19 mouse cellular contexts compared by ENCODE assay signal in the genomic region with DNA sequence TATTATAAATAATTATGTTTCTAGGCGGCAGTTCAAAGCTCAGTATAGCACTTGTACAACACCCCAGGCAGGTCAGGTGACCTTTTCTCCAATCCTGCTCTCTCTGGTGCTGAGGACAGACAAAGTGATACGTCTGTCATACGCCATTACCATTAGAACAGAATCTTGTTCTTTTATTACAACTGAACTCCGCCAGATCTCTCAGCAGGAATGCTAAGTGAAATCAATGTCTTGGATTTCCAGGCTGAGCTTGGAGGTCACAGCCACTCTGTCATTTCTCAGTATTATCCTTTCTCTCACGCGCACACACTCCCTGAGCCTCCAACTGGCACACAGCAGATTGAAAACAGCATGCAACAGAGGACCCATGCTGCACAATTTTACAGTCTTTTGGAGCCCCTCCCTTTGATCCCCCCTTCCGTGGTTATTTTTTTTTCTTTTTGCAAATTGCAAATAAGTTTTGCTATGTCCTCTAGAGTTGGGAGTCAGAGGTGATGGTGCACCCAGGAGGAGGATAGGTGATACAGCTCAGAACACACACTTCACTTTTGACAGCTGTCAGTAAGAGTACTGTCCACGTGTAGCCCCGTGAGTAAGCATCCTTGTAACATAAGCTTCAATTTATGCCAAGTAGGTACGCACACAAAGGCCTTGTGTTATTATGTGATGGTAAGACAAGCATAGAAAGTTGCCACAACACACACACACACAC.
A peak's percentile ranks its signal among the peaks of the same experiment; 100 is the strongest.
DNase-seq lines count a peak whose midpoint lies in the region; ATAC-seq and TF ChIP-seq lines count a peak whose summit lies in the region.
"Had no signal": no experiment of that assay in that cellular context is flagged by ENCODE, and none has a peak within 500 bp of the region (broad histone marks: within the 10 kb centered on the region; RNA-seq: fewer than 3 reads in every experiment).

No protein-coding gene starts in this region.

- ATAC-seq in forebrain, embryonic 13.5 days: peak; percentile 77
- ATAC-seq in hindbrain, embryonic 15.5 days (ENCODE audit: low FRiP score, low read depth): 0 out of 2 replicates have a peak, but pooled peaks have one; percentile 48
- peak; percentile 64; the same call in 1 of the 2 replicates for ATAC-seq in midbrain, embryonic 16.5 days

- H3K9ac ChIP-seq in forebrain, embryonic 13.5 days: no peak overlapping the region
- H3K9ac ChIP-seq in hindbrain, embryonic 15.5 days: no peak overlapping the region
- H3K9ac ChIP-seq in midbrain, embryonic 16.5 days (ENCODE audit: low read depth, low read length): no peak overlapping the region
- H3K9ac ChIP-seq: neural tube, embryonic 12.5 days had no signal

- H3K27me3 ChIP-seq in forebrain, embryonic 13.5 days: no peaks in the 10 kb centered on the region
- no peaks in the 10 kb centered on the region for H3K27me3 ChIP-seq in hindbrain, embryonic 15.5 days
- no peaks in the 10 kb centered on the region for H3K27me3 ChIP-seq in midbrain, embryonic 16.5 days (ENCODE audit: control insufficient read depth, insufficient read depth, low read depth, low read length)
- H3K27me3 ChIP-seq: CH12.LX; neural tube, embryonic 12.5 days had no signal

- no peak for TF ChIP-seq CTCF in layer of hippocampus, adult 2 months (conservative IDR thresholded peaks at IDR 0.05)

- peaks cover 27% of the 10 kb centered on the region for H3K4me1 ChIP-seq in forebrain, embryonic 13.5 days
- H3K4me1 ChIP-seq in hindbrain, embryonic 15.5 days (replicated peaks): peaks cover 6% of the 10 kb centered on the region
- peaks cover 12% of the 10 kb centered on the region for H3K4me1 ChIP-seq in midbrain, embryonic 16.5 days (ENCODE audit: control insufficient read depth, insufficient read depth, low read length)

- H3K4me3 ChIP-seq in forebrain, embryonic 13.5 days: no peak overlapping the region
- no peak overlapping the region for H3K4me3 ChIP-seq in hindbrain, embryonic 15.5 days
- no peak overlapping the region for H3K4me3 ChIP-seq in midbrain, embryonic 16.5 days (ENCODE audit: low read depth, low read length)
- no peak overlapping the region for H3K4me3 ChIP-seq in layer of hippocampus, adult 2 months
- H3K4me3 ChIP-seq: embryonic facial prominence, embryonic 10.5 days; heart, embryonic 10.5 days; neural tube, embryonic 12.5 days had no signal

- peaks cover 3% of the 10 kb centered on the region; the same call in 1 of the 2 replicates for H3K36me3 ChIP-seq in forebrain, embryonic 13.5 days (ENCODE audit: poor library complexity, severe bottlenecking)
- H3K36me3 ChIP-seq in hindbrain, embryonic 15.5 days: no peaks in the 10 kb centered on the region
- no peaks in the 10 kb centered on the region for H3K36me3 ChIP-seq in midbrain, embryonic 16.5 days (ENCODE audit: control insufficient read depth, insufficient read depth, low read length)
- H3K36me3 ChIP-seq: heart, embryonic 10.5 days; neural tube, embryonic 12.5 days had no signal

- WGBS in forebrain, embryonic 13.5 days: 32% methylated on average over 10 of the region's 10 CpGs
- WGBS in hindbrain, embryonic 15.5 days: 24% methylated on average over 10 of the region's 10 CpGs
- 14% methylated on average over 10 of the region's 10 CpGs for WGBS in midbrain, embryonic 16.5 days

- DNase-seq in cerebellum, postnatal 10 days: peak; percentile 29 to 47
- DNase-seq in cerebellum, postnatal 36 days: no peak
- no peak for DNase-seq in layer of hippocampus, adult 2 months (ENCODE audit: low spot score in 2 of 2)
- DNase-seq in layer of hippocampus, postnatal 25 days (ENCODE audit: extremely low spot score in 1 of 2, low spot score in 1 of 2): no peak
- no peak for DNase-seq in MN1 (ENCODE audit: low spot score)
- DNase-seq: cerebellum, adult 2 months; heart, postnatal 36 days; kidney, adult 18-20 months; kidney, postnatal 36 days; lung, adult 2 months; right cerebral cortex, adult 18-20 months; thymus, adult 2 months had no signal

- H3K9me3 ChIP-seq in forebrain, embryonic 13.5 days (replicated peaks): no peaks in the 10 kb centered on the region
- H3K9me3 ChIP-seq in hindbrain, embryonic 15.5 days: no peaks in the 10 kb centered on the region
- H3K9me3 ChIP-seq in midbrain, embryonic 16.5 days (replicated peaks; ENCODE audit: control insufficient read depth, low read length, poor library complexity, severe bottlenecking): no peaks in the 10 kb centered on the region
- H3K9me3 ChIP-seq: embryonic facial prominence, embryonic 10.5 days; heart, embryonic 10.5 days; neural tube, embryonic 12.5 days had no signal

- peak overlapping the region; percentile 27 for H3K27ac ChIP-seq in forebrain, embryonic 13.5 days
- H3K27ac ChIP-seq in hindbrain, embryonic 15.5 days (replicated peaks): no peak overlapping the region
- 0 out of 2 replicates have a peak overlapping the region, but pooled peaks have one; percentile 10 for H3K27ac ChIP-seq in midbrain, embryonic 16.5 days (ENCODE audit: low read length)
- no peak overlapping the region for H3K27ac ChIP-seq in layer of hippocampus, adult 2 months
- H3K27ac ChIP-seq: embryonic facial prominence, embryonic 10.5 days; heart, embryonic 10.5 days; neural tube, embryonic 12.5 days had no signal

- H3K4me2 ChIP-seq in forebrain, embryonic 13.5 days: no peak overlapping the region
- no peak overlapping the region for H3K4me2 ChIP-seq in hindbrain, embryonic 15.5 days
- H3K4me2 ChIP-seq in midbrain, embryonic 16.5 days (ENCODE audit: low read length): no peak overlapping the region
- H3K4me2 ChIP-seq: neural tube, embryonic 12.5 days had no signal

Comparison
In these comparisons a context has a peak if more than half of its experiments do, and no peak if none do; other contexts are left out.
1. DNase-seq: peak in cerebellum, postnatal 10 days (2 of 2); none in cerebellum, postnatal 36 days (0 of 2), layer of hippocampus, adult 2 months (0 of 2), layer of hippocampus, postnatal 25 days (0 of 2) and MN1 (single experiment).
2. H3K27ac ChIP-seq: peak in forebrain, embryonic 13.5 days (single experiment) and midbrain, embryonic 16.5 days (single experiment); none in hindbrain, embryonic 15.5 days (single experiment) and layer of hippocampus, adult 2 months (single experiment).
3. Peak in every context shown above with its lines, with median percentiles within 50 percentile points of each other: ATAC-seq.